Mouse (Mus musculus): ENCODE data around the gene Stk25. TPM values are rescaled to one million over a fixed set of nuclear protein-coding genes. Genes with fewer than 3 reads are reported as not detected.

The Stk25 gene
- polyA plus RNA-seq, 1 experiment, result 71.0 TPM

- Histone ChIP-seq H3K27ac (ENCODE audit: control insufficient read depth, insufficient read depth, low read depth, low read length, poor library complexity) (no peak overlapping the region), H3K4me1 (ENCODE audit: control insufficient read depth, insufficient read depth, low read length) (no peaks in the 10 kb centered on the region), H3K4me3 (replicated peaks; ENCODE audit: control insufficient read depth, low read depth, low read length) (no peak overlapping the region)
- WGBS, result 86% methylated on average over 8 of the region's 8 CpGs
- TF ChIP-seq CTCF (IDR thresholded peaks at IDR 0.05; ENCODE audit: control insufficient read depth, insufficient read depth, low read length) (no peak), POLR2A (IDR thresholded peaks at IDR 0.05; ENCODE audit: borderline replicate concordance, control insufficient read depth, low read depth, low read length) (no peak)
These were observed 48.7 kb downstream of the Stk25 start for GRCm38 (mm10) chr1:93609762-93610161.

- WGBS, result 82% methylated on average over 4 of the region's 4 CpGs
- H3K27ac ChIP-seq (ENCODE audit: control insufficient read depth, insufficient read depth, low read depth, low read length, poor library complexity), result no peak overlapping the region
- H3K4me3 ChIP-seq (replicated peaks; ENCODE audit: control insufficient read depth, low read depth, low read length), result no peak overlapping the region
- TF ChIP-seq POLR2A (IDR thresholded peaks at IDR 0.05; ENCODE audit: borderline replicate concordance, control insufficient read depth, low read depth, low read length) (no peak), CTCF (IDR thresholded peaks at IDR 0.05; ENCODE audit: control insufficient read depth, insufficient read depth, low read length) (no peak)
- no peaks in the 10 kb centered on the region for H3K4me1 ChIP-seq (ENCODE audit: control insufficient read depth, insufficient read depth, low read length)
These were observed 49.7 kb downstream of the Stk25 start for GRCm38 (mm10) chr1:93608696-93609245.

GRCm38 (mm10) chr1:93607090-93608083, 51.1 kb downstream of the Stk25 start:
- Histone ChIP-seq H3K4me1 (ENCODE audit: control insufficient read depth, insufficient read depth, low read length) (no peaks in the 10 kb centered on the region), H3K27ac (ENCODE audit: control insufficient read depth, insufficient read depth, low read depth, low read length, poor library complexity) (no peak overlapping the region), H3K4me3 (replicated peaks; ENCODE audit: control insufficient read depth, low read depth, low read length) (no peak overlapping the region)
- 80% methylated on average over 14 of the region's 14 CpGs for WGBS
- no peak for TF ChIP-seq CTCF (IDR thresholded peaks at IDR 0.05; ENCODE audit: control insufficient read depth, insufficient read depth, low read length)
- TF ChIP-seq POLR2A (IDR thresholded peaks at IDR 0.05; ENCODE audit: borderline replicate concordance, control insufficient read depth, low read depth, low read length), result no peak

- H3K4me1 ChIP-seq (ENCODE audit: control insufficient read depth, insufficient read depth, low read length), result no peaks in the 10 kb centered on the region
- no peak overlapping the region for H3K4me3 ChIP-seq (replicated peaks; ENCODE audit: control insufficient read depth, low read depth, low read length)
- TF ChIP-seq POLR2A (IDR thresholded peaks at IDR 0.05; ENCODE audit: borderline replicate concordance, control insufficient read depth, low read depth, low read length), result no peak
- no peak for TF ChIP-seq CTCF (IDR thresholded peaks at IDR 0.05; ENCODE audit: control insufficient read depth, insufficient read depth, low read length)
- WGBS, result 89% methylated on average over 12 of the region's 12 CpGs
- no peak overlapping the region for H3K27ac ChIP-seq (ENCODE audit: control insufficient read depth, insufficient read depth, low read depth, low read length, poor library complexity)
These were observed 54.5 kb downstream of the Stk25 start for GRCm38 (mm10) chr1:93603921-93604320.

- H3K27ac ChIP-seq (ENCODE audit: control insufficient read depth, insufficient read depth, low read depth, low read length, poor library complexity), result no peak overlapping the region
- 74% methylated on average over 4 of the region's 4 CpGs for WGBS
- no peak for TF ChIP-seq POLR2A (IDR thresholded peaks at IDR 0.05; ENCODE audit: borderline replicate concordance, control insufficient read depth, low read depth, low read length)
- no peak for TF ChIP-seq CTCF (IDR thresholded peaks at IDR 0.05; ENCODE audit: control insufficient read depth, insufficient read depth, low read length)
- no peaks in the 10 kb centered on the region for H3K4me1 ChIP-seq (ENCODE audit: control insufficient read depth, insufficient read depth, low read length)
- H3K4me3 ChIP-seq (replicated peaks; ENCODE audit: control insufficient read depth, low read depth, low read length), result no peak overlapping the region
These were observed 55.5 kb downstream of the Stk25 start for GRCm38 (mm10) chr1:93602911-93603310.

- TF ChIP-seq POLR2A (IDR thresholded peaks at IDR 0.05; ENCODE audit: borderline replicate concordance, control insufficient read depth, low read depth, low read length) (no peak), CTCF (IDR thresholded peaks at IDR 0.05; ENCODE audit: control insufficient read depth, insufficient read depth, low read length) (no peak)
- 82% methylated on average over 6 of the region's 6 CpGs for WGBS
- Histone ChIP-seq H3K27ac (ENCODE audit: control insufficient read depth, insufficient read depth, low read depth, low read length, poor library complexity) (no peak overlapping the region), H3K4me3 (replicated peaks; ENCODE audit: control insufficient read depth, low read depth, low read length) (no peak overlapping the region), H3K4me1 (ENCODE audit: control insufficient read depth, insufficient read depth, low read length) (no peaks in the 10 kb centered on the region)
These were observed 62.5 kb downstream of the Stk25 start for GRCm38 (mm10) chr1:93595916-93596315.

- no peaks in the 10 kb centered on the region for H3K4me1 ChIP-seq (ENCODE audit: control insufficient read depth, insufficient read depth, low read length)
- no peak overlapping the region for H3K27ac ChIP-seq (ENCODE audit: control insufficient read depth, insufficient read depth, low read depth, low read length, poor library complexity)
- TF ChIP-seq CTCF (IDR thresholded peaks at IDR 0.05; ENCODE audit: control insufficient read depth, insufficient read depth, low read length), result no peak
- no peak for TF ChIP-seq POLR2A (IDR thresholded peaks at IDR 0.05; ENCODE audit: borderline replicate concordance, control insufficient read depth, low read depth, low read length)
- H3K4me3 ChIP-seq (replicated peaks; ENCODE audit: control insufficient read depth, low read depth, low read length), result no peak overlapping the region
These were observed 64.5 kb downstream of the Stk25 start for GRCm38 (mm10) chr1:93593960-93594359.

- 86% methylated on average over 3 of the region's 3 CpGs for WGBS
- Histone ChIP-seq H3K4me1 (ENCODE audit: control insufficient read depth, insufficient read depth, low read length) (no peaks in the 10 kb centered on the region), H3K27ac (ENCODE audit: control insufficient read depth, insufficient read depth, low read depth, low read length, poor library complexity) (no peak overlapping the region), H3K4me3 (replicated peaks; ENCODE audit: control insufficient read depth, low read depth, low read length) (no peak overlapping the region)
- no peak for TF ChIP-seq CTCF (IDR thresholded peaks at IDR 0.05; ENCODE audit: control insufficient read depth, insufficient read depth, low read length)
- no peak for TF ChIP-seq POLR2A (IDR thresholded peaks at IDR 0.05; ENCODE audit: borderline replicate concordance, control insufficient read depth, low read depth, low read length)
These were observed 70.1 kb downstream of the Stk25 start for GRCm38 (mm10) chr1:93588346-93588745.
